In the genomic region with DNA sequence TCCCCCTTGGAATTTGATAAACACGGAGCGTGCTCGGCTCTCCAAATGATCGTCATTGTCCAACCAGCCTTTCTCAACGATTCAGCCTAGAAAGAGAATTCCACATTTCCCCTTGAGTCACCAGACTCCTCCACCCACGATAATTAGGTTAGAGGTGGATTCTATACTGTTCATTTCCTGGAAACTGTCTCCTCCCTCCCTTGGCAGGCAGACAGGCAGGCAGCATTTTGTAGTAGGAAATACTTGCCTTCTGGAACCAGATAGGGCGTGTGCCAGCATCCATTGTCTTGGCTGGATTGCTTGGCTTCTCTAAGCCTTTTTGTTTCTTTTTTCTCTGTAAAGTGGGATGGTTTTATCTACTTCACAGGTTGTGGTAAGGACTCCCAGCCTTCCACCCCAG, we compare ENCODE assay signal across 11 mouse cellular contexts. TPM values are rescaled to one million over a fixed set of nuclear protein-coding genes. Genes with fewer than 3 reads are reported as not detected.
DNase-seq lines count a peak whose midpoint lies in the region; ATAC-seq lines count a peak whose summit lies in the region.
"Had no signal": no experiment of that assay in that cellular context is flagged by ENCODE, and none has a peak within 500 bp of the region (broad histone marks: within the 10 kb centered on the region; RNA-seq: fewer than 3 reads in every experiment).

No protein-coding gene starts in this region.

- H3K27me3 ChIP-seq in kidney, embryonic 15.5 days = no peaks in the 10 kb centered on the region
- peaks cover 14% of the 10 kb centered on the region for H3K27me3 ChIP-seq in midbrain, embryonic 11.5 days (ENCODE audit: control insufficient read depth, insufficient read depth, low read length)

- H3K9me3 ChIP-seq in kidney, embryonic 15.5 days (replicated peaks) = no peaks in the 10 kb centered on the region
- no peaks in the 10 kb centered on the region for H3K9me3 ChIP-seq in midbrain, embryonic 11.5 days (ENCODE audit: control insufficient read depth, low read length)
- H3K9me3 ChIP-seq: midbrain, embryonic 13.5 days had no signal

- peaks cover 1% of the 10 kb centered on the region for H3K36me3 ChIP-seq in kidney, embryonic 15.5 days
- no peaks in the 10 kb centered on the region for H3K36me3 ChIP-seq in midbrain, embryonic 11.5 days (ENCODE audit: control insufficient read depth, insufficient read depth, low read length)

- 64% methylated on average over 7 of the region's 7 CpGs for WGBS in kidney, embryonic 15.5 days
- WGBS in midbrain, embryonic 11.5 days = 83% methylated on average over 7 of the region's 7 CpGs

- DNase-seq in kidney, adult 9 months = no peak
- peak; percentile 12 for DNase-seq in brain, adult 2 months (ENCODE audit: low read depth, low spot score)
- peak; percentile 61 for DNase-seq in heart, postnatal 25 days (ENCODE audit: low spot score)
- peak; percentile 81 for DNase-seq in lung, postnatal 36 days
- no peak for DNase-seq in midbrain, embryonic 11.5 days (ENCODE audit: low spot score, missing footprints)
- no peak for DNase-seq in cerebellum, postnatal 25 days
- no peak for DNase-seq in layer of hippocampus, adult 11-12 months (ENCODE audit: low spot score)

- no peak for ATAC-seq in kidney, embryonic 15.5 days (replicated peaks; ENCODE audit: low FRiP score)
- no peak for ATAC-seq in midbrain, embryonic 11.5 days (ENCODE audit: low FRiP score)
- ATAC-seq: midbrain, embryonic 13.5 days had no signal

- intact Hi-C loops in heart, postnatal 25 days (cut with DNase I) = no loop called here

- no peak overlapping the region for H3K9ac ChIP-seq in kidney, embryonic 15.5 days
- no peak overlapping the region for H3K9ac ChIP-seq in midbrain, embryonic 11.5 days (ENCODE audit: low read length)
- H3K9ac ChIP-seq: midbrain, embryonic 13.5 days had no signal

- H3K27ac ChIP-seq in kidney, embryonic 15.5 days = peak overlapping the region; percentile 23; the same call in 1 of the 2 replicates
- no peak overlapping the region for H3K27ac ChIP-seq in midbrain, embryonic 11.5 days (ENCODE audit: low read depth, low read length)
- H3K27ac ChIP-seq: midbrain, embryonic 13.5 days had no signal

- no peak overlapping the region for H3K4me2 ChIP-seq in kidney, embryonic 15.5 days
- no peak overlapping the region for H3K4me2 ChIP-seq in midbrain, embryonic 11.5 days
- H3K4me2 ChIP-seq: midbrain, embryonic 13.5 days had no signal

- H3K4me3 ChIP-seq in kidney, embryonic 15.5 days (replicated peaks) = no peak overlapping the region
- H3K4me3 ChIP-seq in midbrain, embryonic 11.5 days (ENCODE audit: low read depth, low read length) = no peak overlapping the region
- H3K4me3 ChIP-seq: erythroblast, embryonic 14.5 days; midbrain, embryonic 13.5 days had no signal

- H3K4me1 ChIP-seq in kidney, embryonic 15.5 days = peaks cover 13% of the 10 kb centered on the region
- H3K4me1 ChIP-seq in midbrain, embryonic 11.5 days (ENCODE audit: control insufficient read depth, insufficient read depth, low read length) = no peaks in the 10 kb centered on the region

RNA-seq across cellular contexts. Expression of gene Trim25, which starts 2.7 kb away (rescaled TPM):
- 14.5 and 16.4 TPM in 2 replicates for polyA plus RNA-seq in kidney, embryonic 15.5 days (2015; fragmentation: Nextera tagmentation; extraction: Ambion mirVana)
- 10 to 100 TPM; 20.5 to 22.7 TPM for total RNA-seq in heart, postnatal 25 days (2021)
- 2.9 TPM in 2 replicates for polyA plus RNA-seq in midbrain, embryonic 11.5 days (2014; fragmentation: Nextera tagmentation; extraction: Ambion mirVana)

RNA-seq across cellular contexts. Expression of gene Coil, which starts 26.4 kb away (rescaled TPM):
- 17.2 and 18.3 TPM in 2 replicates for polyA plus RNA-seq in kidney, embryonic 15.5 days (2015; fragmentation: Nextera tagmentation; extraction: Ambion mirVana)
- total RNA-seq in heart, postnatal 25 days (2021) = 1 to 10 TPM; 4.6 to 4.9 TPM
- 24.2 and 24.5 TPM in 2 replicates for polyA plus RNA-seq in midbrain, embryonic 11.5 days (2014; fragmentation: Nextera tagmentation; extraction: Ambion mirVana)

RNA-seq across cellular contexts. Expression of gene Elobl, which starts 29.7 kb away (rescaled TPM):
- not detected in 2 replicates for polyA plus RNA-seq in kidney, embryonic 15.5 days (2015; fragmentation: Nextera tagmentation; extraction: Ambion mirVana)
- not detected for total RNA-seq in heart, postnatal 25 days (2021)
- polyA plus RNA-seq in midbrain, embryonic 11.5 days (2014; fragmentation: Nextera tagmentation; extraction: Ambion mirVana) = not detected in 2 replicates
- total RNA-seq: hematopoietic stem cell, adult 5-6 weeks had no signal
- polyA plus RNA-seq: erythroblast, embryonic 14.5 days; midbrain, embryonic 13.5 days had no signal

RNA-seq across cellular contexts. Expression of gene Scpep1, which starts 41.2 kb away (rescaled TPM):
- polyA plus RNA-seq in kidney, embryonic 15.5 days (2015; fragmentation: Nextera tagmentation; extraction: Ambion mirVana) = 128 and 130 TPM in 2 replicates
- 10 to 100 TPM; 16.8 to 20.3 TPM for total RNA-seq in heart, postnatal 25 days (2021)
- 74.2 and 76.7 TPM in 2 replicates for polyA plus RNA-seq in midbrain, embryonic 11.5 days (2014; fragmentation: Nextera tagmentation; extraction: Ambion mirVana)

Comparison
In these comparisons a context has a peak if more than half of its experiments do, and no peak if none do; other contexts are left out.
1. DNase-seq: peak in brain, adult 2 months (single experiment), heart, postnatal 25 days (single experiment) and lung, postnatal 36 days (single experiment); none in kidney, adult 9 months (single experiment), midbrain, embryonic 11.5 days (single experiment), cerebellum, postnatal 25 days (0 of 2) and layer of hippocampus, adult 11-12 months (single experiment).